Mouse (Mus musculus) gastrocnemius, postnatal 25 days (tissue): ENCODE measurements at regions not wholly inside any gene's neighbourhood (a gene's known extent, or its start where the extent isn't known, plus 50 kb on each side); places are given as distances from the start of the nearest gene placed in this dataset.

Experiments used
- DNase-seq: peaks from one replicate; pipeline ENCODE4 v3.0.0; 2022

DNA sequence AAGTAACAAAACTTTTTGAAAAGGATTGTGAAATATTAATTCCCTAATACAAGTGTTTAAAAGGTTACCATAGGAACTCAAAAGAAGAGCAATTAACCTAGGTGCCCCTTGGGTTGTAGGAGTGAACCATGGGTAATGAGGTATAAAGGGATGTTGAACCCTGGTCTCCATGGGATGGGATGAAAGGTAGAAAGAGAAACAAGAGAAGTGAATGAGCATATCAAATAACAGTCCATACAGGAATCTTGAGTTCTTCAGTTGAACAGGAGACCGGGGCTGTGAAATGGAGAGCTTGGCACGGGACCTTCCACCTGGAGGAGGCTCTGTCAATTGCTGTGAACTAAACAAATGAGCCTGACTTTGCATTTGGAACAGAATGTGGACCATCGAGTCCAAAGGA lies 449.6 kb upstream of the Meis1 start:
- no peak for DNase-seq

DNA sequence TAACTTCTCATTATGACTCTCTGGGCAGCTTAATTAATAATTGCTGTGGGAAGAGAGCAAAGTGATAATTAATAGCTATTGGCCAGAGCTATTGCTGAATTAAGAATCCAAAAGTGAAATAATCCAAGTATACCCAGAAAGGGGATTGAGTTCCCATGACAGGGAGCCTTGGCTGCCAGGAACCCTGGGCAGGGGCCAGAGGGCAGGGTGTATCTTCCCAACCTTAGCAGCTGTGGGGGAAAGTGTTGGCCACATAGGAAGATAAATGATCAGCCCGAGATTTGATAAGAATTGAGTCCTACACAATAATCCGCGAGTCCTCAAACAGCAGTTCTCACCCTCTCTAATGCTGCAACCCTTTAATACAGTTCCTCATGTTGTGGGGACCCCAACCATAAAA lies 450.0 kb upstream of the Meis1 start:
- no peak for DNase-seq

GRCm38 (mm10) chr11:19470648-19471341 lies 452.0 kb upstream of the Meis1 start:
- DNase-seq = no peak

- DNase-seq = no peak
These were observed 448.9 kb upstream of the Spred2 start for GRCm38 (mm10) chr11:19475068-19475786.

- DNase-seq = no peak
These were observed 431.0 kb upstream of the Spred2 start for GRCm38 (mm10) chr11:19493089-19493756.

GRCm38 (mm10) chr11:19521721-19522120 lies 402.5 kb upstream of the Spred2 start:
- DNase-seq = no peak

GRCm38 (mm10) chr11:19523853-19524487 lies 400.2 kb upstream of the Spred2 start:
- DNase-seq = no peak

- no peak for DNase-seq
These were observed 395.0 kb upstream of the Spred2 start for GRCm38 (mm10) chr11:19529126-19529525.

DNA sequence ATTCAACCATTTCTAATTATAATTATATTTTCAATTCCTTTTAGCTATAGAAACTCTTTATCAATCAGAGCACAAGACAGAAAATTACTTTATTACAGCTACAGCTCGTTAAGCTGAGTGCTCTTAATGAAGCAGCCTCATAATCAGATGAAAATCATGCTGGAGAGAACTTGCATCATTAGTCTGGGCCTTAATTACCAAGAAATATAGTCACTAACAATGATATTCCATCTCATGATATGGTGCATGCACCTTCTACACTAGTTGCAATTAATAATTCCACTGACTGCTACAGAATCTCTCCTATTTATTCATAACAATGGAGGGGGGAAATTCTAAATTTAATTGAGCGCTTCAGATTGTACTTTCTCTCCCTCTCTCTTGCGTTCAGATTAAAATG lies 393.5 kb upstream of the Spred2 start:
- no peak for DNase-seq

DNA sequence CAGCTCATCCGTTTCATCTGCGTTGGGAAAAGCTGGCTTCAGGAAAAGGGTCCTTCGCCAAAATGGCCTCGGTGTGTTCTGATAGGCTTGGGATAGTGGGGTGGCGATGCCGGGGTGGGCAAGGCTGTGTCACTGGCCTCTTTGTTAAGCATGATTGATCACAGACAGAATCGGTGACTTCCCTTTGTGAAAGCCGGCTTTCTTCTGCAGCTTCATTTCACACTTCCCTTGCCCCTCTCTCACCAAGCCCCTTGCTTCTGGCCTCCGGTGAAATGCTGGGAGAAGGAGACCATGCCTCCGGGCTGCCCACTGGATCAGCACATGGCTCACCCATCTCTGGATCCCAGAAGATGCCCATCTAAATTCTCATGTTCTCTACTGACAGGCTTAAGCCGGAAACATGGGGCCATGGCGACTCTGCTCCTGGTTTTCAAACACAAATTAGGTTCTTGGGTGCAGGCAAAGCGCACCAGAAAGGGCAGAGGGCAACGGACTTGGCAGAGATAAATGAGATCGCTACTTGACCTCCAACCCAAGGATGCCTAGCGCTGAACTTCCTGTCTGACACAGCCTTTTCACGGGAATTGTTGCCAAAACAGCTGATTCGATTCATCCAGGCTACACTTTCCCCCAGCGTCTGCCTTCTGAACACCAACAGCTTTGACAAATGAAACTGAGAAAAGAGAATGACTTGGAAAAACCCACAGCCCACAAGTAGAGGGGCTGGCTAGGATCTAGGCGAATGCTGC lies 392.7 kb upstream of the Spred2 start:
- no peak for DNase-seq

GRCm38 (mm10) chr11:19532867-19533266 lies 391.3 kb upstream of the Spred2 start:
- no peak for DNase-seq

- no peak for DNase-seq
These were observed 390.5 kb upstream of the Spred2 start for GRCm38 (mm10) chr11:19533701-19534100.

- DNase-seq = no peak
These were observed 389.0 kb upstream of the Spred2 start for GRCm38 (mm10) chr11:19535215-19535614.

GRCm38 (mm10) chr11:19546226-19546625 lies 377.9 kb upstream of the Spred2 start:
- no peak for DNase-seq

DNA sequence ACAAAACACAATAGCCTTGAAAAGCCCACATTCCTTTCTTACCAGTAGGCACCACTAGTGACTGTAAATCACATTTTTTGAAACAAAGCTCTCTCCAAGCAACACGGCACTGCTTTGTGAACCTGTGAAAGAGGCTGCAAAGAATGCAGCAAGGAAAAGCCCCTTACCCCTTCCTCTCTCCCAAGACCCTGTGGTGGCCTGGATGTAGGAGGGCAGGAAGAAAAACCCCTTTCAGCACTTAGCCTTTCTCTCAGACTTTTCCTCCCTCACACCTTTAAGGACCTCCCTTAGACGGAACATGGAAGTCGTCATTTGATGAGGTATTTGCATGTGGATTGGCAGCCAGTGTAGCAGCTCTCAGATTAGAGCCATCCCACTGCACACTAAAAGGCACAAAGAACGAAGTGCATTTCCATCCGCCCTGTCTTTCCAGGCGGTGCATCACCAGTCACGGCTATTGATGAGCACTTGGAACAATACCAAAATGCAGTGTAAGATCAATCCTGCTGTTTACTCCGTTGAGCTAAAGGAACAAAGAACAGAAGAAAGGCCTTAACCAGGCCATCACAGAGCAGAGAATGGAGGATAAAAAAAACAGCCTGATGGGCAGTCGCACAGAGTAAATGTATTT lies 369.7 kb upstream of the Spred2 start:
- DNase-seq = no peak

DNA sequence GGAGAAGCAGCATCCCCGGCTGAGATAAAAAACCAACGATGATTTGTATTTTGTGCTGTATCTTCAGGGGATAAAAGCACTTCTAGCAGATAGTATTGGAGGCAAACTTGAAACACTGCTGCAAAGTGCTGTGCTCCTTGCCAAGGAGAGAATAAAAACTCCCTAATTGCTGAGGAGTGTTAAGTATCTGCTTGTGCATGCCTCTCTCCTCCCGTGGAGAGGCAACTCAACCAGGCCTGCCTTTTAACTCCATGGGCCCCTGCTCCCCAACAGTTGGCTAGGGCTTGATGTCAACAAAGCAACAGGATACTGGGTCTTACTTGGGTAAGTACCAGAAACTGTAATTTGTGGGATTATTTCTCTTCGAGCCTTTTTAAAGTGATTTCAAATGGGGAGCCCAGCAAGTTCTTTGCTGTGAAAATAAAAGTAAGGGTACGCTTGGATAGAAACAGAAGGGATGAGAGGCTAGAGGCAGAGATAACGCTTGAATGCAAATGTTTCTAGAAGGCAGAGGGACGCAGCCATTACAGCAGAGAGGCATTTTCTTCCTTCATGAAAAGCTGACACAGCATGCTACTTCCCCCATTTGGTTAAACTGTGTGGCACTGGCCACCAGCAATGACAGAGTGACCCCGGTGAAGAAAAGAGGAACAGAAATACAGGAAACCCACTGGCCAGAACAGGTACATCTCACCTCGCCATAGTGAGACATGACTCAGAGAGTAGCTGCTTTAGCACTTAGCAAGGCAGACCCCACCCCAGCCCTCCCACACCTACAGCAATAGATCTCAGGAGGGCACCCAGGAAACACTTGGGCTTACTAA lies 369.0 kb upstream of the Spred2 start:
- DNase-seq = no peak

DNA sequence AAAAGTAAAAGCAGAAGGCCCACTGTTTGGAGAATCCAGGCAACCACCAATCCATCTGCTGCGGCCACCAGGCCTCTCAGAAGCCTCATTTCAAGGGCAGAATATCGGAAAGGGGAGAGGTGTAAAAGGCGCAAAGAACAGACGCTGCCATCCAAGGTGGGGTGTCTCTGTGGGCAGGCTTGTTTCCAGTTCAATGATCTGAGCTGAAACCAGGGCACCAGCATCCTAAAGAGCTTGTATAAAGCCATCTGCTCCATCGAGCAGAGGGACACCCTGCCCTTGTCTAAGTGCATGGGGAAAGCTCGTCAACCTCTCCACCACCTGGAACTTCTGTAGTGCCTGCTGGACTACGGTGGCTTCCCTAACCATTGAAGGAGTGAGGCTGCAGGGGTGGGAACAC lies 363.7 kb upstream of the Spred2 start:
- no peak for DNase-seq

DNA sequence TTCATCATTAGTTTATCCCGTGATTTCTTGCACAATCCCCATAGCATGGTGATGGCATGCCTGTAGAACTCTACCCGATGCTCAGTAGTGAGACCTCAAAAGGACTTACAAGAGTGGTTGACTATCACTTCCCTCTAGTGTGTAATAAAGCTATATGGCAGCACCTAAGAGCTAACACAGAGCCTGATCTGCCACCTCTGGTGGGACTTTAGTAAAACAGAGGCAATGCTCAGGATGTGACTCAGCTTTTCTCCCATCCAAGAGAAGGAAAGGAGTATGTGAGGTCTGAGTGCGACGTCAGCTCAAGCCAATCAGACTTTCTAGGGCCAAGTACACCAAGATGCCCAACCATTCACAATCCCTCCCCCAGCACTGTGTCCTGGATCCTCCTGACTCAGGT lies 361.5 kb upstream of the Spred2 start:
- DNase-seq = no peak

DNA sequence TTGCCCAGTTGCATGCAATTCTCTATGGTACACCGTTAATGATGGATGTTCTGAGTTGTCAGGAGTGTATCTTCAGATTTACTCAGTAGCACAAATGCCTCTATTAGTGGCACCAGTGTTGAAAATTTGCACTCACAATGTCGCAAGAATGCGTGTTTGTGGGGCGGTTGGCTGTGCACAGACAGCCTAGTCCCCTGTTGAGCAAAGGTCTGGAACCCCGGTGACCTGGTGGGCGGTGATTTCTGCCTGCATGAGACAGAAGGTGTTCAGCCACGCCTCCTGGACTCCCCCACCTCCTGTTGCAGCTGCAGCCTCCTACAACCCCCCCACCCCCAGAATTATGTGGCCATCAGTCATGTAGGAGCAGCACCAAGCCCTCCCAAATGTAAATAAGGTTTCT lies 338.9 kb upstream of the Spred2 start:
- DNase-seq = no peak

DNA sequence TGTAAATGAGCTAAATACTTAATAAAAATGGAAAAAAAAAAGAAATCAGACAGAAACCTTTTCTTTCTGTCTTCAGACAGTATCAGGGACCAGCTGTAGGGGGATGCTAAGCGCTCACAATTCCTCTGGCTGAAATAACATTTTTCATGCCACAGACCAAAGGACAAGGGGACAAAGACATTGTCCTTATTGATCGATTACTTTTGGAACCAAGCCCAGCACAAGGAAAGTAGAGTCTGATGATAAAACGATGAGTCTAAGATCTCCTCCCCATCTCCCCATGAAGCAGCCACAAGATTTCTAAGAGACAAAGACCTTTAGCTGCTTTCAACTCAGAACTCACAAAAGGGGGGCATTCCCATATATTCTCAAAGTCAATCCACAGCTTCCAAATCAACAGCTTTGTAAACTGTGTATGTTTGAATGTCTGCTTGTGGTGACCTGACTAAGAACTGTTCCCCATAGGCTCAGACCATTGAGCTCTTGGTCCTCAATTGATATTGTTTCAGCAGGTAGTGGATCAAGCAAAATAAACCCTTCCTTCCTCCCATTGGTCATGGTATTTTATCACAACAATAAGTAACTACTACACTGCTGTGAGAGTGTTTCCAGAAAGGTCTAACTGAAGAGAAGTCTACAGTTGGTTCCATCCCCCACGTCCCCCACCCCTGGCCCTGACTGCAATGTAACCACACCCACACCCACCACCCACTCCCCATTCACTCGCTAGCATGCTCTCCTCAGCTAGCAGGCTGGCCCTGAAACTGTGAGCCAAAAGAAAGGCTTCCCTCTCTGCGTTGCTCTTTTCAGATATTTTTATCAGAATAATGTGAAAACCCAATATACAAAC lies 331.4 kb upstream of the Spred2 start:
- no peak for DNase-seq
